Mouse (Mus musculus): ENCODE measurements around the gene Ankrd36.
"Not testable (repeated sequence)": the region's sequence is repeated elsewhere in the genome, so short reads cannot be mapped to it uniquely, and the experiment has no call there.

The Ankrd36 gene

DNA sequence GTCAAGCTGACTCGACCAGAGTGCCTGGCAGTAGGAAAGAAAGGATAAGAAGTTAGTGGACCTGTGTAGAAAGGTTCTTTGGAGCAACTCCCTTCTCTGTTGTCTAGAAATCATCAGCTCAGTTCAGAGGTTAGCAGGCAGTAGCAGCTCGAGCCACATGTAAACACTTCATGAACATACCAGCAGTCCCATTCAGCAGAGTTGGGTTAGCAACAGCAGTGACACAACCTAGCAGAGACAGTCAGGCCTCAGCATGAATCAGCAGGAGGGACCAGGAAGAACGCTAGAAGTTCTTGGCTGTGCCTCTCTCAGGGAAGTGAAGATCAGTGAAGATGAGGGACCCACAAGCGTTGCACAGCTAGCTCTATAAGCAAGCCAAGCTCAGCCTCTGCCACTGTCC is 24.0 kb upstream of the Ankrd36 start:
- no peak for DNase-seq (ENCODE audit: low read depth, low spot score)

DNA sequence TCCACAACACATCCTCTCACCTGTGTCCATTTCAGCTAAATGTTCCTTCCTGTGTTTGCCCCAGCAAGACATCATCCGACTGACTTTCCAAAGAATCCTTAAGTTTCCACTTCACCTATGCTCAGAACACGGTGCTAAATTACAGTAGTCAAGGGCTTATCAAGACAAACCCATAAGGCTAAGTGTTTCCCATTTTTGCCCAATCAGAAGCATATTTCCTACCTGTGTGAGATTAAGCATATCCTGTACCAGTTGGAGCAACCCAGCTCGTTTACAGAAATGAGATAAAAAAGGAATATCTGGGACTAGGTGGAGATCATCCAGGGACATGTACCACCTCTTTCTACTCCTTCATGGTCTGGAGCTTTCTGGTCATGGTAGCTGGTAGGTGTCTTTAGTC is 22.8 kb upstream of the Ankrd36 start:
- no peak for DNase-seq (ENCODE audit: low read depth, low spot score)

DNA sequence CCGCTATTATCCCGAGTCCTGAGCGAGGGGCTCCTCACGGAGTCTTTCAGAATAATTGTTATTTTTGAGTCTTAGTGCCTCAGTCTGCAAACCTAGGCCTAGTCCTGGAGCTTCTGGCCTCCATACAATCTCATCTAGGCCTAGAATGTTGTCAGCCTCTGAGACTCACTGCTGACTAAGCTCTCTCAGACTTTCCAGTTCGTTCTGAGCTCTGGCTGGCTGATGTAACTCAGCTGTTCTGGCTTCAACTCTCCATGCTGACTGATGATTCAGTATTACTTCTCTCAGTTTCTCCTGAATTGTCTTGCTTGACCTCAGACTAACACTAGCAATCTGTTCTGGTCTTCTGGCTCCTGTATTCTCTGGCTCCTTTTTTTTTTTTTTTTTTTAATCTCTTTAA is 18.1 kb upstream of the Ankrd36 start:
- DNase-seq (ENCODE audit: low read depth, low spot score): no peak

DNA sequence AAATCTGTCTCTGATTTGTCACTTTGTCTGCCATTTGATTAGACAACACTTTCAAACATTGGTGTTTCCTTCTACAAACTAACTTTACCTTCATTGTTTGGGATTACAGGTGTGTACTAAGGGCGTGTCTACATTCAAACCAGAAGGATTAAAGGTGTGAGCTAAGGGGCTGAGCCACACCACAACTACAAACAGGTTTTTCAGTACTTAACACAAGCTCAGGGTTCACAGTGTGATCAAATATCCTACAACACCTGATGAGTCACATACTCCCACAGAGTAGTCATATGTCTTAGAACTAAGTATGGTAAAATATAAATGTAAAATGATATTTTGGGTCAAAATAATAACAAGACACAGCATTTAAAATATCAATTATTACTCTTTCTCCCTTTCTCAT is 17.6 kb upstream of the Ankrd36 start:
- no peak for DNase-seq (ENCODE audit: low read depth, low spot score)

DNA sequence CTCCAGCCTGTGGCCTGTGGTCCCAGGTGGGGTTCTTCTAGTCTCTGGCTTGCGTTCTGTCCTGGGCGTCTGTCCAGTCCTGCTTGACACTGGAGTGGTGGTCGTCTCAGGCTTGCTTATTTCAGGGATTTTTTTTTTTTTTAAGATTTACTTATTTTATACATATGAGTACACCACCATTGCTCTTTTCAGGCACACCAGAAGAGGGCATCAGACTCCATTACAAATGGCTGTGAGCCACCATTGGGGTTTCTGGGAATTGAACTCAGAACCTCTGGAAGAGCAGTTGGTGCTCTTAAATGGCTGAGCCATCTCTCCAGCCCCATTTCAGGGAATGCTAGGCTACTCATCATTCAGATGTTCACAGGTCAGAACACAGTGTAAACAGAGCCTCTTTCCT is 9.2 kb upstream of the Ankrd36 start:
- DNase-seq (ENCODE audit: low read depth, low spot score): no peak

DNA sequence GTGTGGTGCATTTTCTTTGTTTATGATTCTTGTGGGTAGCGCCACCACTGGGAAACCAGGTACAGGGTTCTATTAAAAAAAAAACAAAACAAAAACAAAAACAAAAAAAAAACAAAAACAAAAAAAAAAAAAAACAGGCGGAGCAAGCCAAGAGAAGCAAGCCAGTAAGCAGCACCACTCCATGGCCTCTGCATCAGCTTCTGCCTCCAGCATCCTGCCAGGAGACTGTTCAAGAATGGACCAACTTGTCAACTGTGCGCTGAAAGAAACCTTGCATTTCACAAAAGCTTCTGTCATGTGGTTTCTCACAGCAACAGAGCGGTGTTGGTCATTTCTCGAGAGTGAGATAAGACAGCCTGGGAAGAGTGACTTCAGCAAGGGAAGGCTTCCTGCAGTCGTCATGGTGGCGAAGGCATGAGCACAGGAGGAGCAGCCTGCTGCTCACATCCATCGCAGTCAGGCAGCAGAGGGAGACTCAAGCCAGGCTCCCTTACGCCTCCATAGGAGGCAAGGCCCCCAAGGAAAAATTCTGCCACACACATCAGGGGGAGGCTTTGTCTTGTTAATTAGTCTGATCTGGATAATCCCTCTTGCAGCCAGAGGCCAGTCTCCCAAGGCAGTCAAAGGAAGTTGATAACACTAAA is 6.7 kb upstream of the Ankrd36 start:
- no peak for DNase-seq (ENCODE audit: low read depth, low spot score)

DNA sequence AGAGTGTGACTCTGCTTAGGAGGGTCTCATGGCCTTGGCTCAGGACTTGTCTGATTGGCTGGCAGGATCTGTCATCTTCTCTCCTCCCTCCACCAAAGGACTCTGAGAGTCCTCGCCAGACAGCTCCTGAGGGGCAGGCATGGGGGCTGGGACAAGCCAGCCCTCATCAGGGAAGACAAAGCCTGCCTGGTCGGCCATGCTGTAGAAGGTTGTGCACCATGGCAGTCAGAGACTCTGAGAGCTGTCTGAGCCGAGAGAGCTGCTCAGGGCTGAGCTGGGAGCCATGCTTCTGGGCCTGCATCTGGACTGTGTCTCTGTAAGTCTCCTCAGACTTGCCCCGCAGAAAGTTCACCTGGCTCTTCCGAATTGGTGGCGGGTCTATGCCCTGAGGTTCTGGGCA is 5.6 kb upstream of the Ankrd36 start:
- DNase-seq (ENCODE audit: low read depth, low spot score): no peak

DNA sequence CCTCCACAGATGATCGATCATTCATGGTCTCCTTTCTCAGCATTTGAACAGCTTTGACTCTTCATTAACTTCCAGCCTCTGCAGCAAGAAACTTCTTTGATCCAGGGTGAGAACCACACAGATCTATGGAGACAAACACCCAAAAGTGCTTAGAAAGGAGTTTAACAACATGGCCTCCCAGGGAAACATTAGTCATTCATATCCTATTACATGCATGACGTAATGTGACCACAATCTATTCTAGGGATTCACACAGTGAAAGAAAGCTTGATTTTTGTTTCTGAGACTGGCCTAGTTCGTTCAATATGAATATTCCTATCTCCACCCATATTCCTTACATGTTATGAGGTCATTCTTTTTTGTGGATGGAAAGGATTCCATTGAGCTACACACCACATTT is 3.9 kb upstream of the Ankrd36 start:
- no peak for DNase-seq (ENCODE audit: low read depth, low spot score)

DNA sequence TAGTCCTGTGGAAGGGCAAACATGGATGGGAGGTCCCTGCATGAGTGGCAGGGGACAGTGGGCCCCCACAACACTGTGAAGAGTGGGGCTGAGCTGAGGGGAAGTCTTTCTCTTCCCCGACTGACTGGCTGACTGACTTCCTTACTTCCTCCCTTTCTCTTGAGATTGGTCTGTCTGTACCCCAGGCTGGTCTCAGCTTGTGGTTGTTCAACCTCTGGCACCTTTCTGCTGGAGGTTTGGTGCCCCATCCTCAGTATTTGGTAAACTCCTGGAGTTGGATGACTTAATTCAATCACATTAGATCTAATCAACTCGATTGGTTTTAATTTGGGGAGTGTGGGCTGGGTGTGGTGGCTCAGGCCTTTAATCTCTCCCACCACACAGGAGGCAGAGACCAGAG is 3.0 kb upstream of the Ankrd36 start:
- DNase-seq (ENCODE audit: low read depth, low spot score): no peak

DNA sequence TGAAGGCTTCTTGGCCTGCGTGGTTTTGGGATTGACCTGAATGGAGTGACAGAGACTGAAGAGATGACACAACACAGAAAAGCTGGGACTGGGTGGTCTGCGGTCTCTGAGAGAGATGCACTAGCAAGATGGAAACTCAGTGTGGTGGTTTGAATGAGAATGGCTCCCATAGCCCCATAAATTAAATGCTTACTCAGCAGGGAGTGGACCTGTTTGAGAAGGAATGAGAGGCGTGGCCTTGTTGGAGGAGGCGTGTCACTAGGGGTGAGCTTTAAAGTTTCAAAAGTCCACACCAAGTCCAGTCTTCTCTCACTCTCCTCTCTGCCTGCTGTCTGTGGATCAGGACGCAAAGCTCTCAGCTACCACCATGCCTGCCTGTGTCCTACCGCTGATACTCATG is 1.8 kb upstream of the Ankrd36 start:
- DNase-seq (ENCODE audit: low read depth, low spot score): no peak

DNA sequence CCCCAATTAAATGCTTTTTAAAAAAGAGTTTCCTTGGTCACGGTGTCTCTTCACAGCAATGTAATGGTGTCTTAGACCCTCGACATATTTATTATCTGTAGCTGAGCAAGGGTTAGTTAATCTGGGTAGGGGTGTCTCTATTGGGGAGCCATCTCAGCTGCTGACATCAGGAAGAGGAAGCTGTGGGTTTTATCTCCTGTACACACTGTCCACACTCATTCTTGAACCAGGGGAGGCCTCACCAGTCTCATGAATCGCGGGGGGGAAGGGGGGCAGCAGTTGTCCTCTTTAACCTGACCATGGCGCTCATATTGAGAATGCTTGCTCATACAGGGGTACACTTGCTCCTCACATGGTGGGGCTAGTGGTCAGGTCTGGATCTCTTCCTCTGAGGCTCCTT is 1.4 kb upstream of the Ankrd36 start:
- DNase-seq (ENCODE audit: low read depth, low spot score): no peak

DNA sequence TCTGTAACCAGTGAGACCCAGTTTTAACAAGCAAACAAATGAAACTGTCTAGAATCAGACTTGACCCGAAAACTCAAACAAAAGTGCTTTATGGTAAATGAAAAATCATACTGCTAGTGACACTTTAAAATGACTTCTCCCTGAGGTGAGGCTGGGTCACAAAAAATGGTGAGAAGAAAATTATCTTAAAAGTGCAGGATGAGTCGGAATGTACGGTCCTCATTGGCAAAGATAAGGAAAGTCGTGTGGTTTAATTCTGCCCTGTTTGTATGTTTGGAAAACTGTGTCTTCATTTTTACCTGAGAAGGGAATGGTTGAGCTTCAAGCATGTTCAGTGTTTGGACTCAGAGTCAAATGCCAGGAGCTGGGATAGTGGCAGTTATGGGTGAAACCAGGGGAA is 2.4 kb downstream of the Ankrd36 start:
- no peak for DNase-seq (ENCODE audit: low read depth, low spot score)

DNA sequence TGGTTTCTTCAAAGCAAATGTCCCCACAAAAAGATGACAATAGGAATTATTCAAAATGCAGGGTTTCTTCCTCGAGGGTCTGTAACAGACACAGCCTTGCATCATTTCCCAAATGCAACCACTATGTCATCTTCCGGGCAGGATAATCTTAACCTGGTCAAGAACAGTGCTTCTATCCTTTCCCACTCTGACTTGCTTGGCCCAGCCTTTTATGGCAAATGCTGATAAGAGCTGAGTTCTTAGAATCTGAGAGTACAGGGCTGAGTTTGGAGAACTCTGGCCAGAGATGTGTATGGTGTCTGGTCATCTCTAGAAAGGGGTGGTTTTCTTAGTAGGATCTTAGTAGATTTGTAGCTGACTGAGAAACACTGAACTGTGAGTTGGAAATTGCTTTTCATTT is 4.3 kb downstream of the Ankrd36 start:
- no peak for DNase-seq (ENCODE audit: low read depth, low spot score)

DNA sequence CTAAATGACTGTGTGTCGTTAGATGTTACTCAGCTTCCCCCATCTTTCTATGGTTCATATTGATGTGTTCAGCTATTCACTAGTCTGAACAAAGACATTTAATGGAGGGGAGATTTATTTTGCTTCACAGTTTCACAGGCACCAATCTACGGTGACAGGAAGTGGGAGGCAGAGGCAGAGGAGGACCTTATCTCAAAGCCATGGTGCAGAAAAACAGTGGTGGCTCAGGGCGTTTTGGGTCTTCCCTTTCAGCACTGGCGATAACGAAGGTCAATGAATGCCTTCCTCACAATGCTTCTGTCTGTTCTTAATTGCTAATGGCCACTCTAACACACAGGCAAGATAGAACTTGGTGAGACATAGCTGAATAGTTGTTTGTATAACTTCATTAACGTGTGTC is 5.6 kb downstream of the Ankrd36 start:
- DNase-seq (ENCODE audit: low read depth, low spot score): no peak

DNA sequence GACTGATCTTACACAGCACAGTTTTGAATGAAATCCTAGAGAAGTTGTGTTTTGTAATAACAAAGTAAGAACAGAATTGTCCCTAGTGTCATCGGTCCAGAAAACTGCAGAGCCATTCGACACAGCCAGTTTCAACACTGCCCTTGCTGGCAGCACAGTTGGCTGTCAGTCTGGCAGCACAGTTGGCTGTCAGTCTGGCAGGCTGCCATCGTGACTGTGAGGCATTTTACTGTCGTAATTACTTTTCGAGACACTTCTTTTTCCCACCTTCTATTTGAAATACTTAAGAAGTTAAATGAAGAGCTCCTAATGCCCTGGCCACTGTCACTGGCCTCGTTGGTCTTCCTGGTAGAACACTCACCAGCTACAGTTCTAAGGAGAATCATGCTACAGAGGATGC is 22.9 kb downstream of the Ankrd36 start:
- DNase-seq (ENCODE audit: low read depth, low spot score): no peak

DNA sequence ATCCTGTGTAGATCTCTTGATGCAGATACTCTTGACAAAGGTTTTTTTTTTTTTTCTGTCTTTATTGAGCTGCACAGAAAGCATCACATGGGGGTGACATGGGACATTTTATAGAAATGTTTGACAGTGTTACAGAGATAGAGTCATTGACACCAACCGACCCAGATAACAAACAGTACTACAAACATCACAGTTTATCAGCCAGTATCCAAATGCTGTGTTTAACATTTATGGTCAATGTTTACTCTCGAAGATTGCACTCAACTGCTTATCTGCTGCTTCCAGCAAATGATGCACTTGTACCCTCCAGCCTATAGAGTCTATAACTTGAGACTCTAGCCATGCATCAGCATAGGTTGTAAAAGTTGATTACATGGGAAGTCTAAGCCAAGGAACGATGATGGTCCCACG is 25.9 kb downstream of the Ankrd36 start:
- DNase-seq (ENCODE audit: low read depth, low spot score): no peak

DNA sequence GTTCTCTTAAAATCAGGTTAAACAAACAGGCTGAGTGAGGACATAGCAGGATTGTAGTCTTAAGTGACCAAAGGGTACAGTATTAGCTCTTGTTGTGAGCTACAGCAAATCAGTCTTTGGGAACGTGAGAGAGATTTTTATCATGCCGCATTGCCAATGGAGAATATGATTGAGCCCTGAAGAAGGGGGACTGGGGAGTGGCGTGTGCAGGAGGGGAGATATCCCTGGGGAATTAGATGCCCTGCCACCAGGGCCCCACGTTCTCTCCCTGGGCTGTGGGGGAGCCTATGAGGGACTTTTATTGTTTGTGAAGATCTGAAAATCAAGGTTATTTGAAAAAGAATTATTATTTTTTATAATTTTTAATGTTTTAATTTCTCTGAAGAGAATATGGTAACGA is 26.3 kb downstream of the Ankrd36 start:
- no peak for DNase-seq (ENCODE audit: low read depth, low spot score)

DNA sequence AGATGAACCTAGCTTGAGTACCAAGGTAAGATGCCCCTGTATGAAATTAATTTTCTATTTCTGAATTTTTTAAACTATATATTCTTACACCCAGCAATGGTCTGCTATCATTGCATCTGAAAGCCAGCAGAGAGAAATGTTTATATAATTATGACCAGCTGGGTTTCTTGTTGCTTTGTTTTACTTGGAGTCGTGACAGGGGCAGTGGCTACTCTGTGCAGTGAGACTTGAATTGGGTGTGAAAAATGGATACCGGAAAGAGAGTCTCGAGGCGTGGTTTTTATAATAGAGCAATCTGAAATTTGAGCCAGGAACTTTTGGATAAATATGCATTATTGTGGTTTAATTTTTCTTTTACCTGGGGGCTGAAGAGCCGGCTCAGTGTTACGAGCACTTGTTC is 27.3 kb downstream of the Ankrd36 start:
- no peak for DNase-seq (ENCODE audit: low read depth, low spot score)

DNA sequence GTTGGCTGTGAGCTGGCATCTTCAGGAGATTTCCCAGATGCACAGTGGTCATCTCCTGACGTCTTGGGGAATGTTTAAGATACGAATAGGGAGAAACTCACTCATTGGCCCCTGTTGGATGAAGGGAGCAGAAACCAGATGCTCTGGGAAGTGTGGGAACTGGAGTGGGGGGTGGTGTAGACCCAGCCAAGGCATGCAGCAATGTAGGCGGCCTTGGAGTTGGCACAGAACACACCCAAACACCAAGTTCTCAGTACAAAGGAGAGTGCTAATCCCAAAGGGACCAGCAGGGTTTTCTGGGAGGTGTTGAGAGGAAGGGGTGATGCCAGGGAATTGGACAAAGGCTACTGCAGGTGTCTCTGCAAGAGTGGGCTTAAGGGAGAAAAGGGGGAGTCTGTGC is 35.9 kb downstream of the Ankrd36 start:
- no peak for DNase-seq (ENCODE audit: low read depth, low spot score)

DNA sequence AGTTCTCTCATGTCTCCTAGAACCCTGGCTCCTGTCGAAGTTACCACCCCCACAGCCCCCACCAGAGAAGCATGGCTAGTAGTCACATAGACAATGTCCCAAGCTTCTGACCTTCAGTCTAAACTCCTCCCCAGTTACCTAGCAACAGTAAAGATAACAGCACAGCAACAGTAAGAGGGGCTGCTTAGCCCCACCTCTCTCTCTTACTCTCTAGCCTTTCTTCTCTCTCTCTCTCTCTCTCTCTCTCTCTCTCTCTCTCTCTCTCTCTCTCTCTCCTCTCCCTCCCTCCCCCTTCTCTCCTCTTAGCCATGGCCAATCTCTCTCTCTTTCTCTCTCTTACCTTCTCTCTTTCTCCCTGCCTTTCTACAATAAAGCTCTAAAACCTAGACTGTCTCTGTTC is 42.4 kb downstream of the Ankrd36 start:
- not testable (repeated sequence) for DNase-seq (ENCODE audit: low read depth, low spot score)

DNA sequence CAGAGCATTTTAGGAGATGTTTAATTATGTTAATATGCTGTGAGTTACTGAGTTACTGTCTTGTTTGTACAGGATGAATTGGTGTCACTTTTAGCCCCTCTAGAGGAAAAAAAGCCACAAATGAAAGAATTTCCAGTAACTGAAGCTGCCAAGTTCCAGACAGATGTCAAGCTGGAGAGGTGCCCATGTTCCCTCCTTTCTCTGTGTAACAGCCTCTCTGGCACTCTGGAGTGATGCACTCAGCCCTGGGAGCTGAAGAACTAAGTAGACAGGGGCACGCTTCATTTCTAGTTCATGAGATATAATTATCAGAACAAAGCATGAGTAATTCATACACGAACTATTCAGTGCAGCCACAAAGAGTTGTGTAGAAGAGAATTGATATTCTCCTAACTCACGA is 45.0 kb downstream of the Ankrd36 start:
- DNase-seq (ENCODE audit: low read depth, low spot score): no peak

DNA sequence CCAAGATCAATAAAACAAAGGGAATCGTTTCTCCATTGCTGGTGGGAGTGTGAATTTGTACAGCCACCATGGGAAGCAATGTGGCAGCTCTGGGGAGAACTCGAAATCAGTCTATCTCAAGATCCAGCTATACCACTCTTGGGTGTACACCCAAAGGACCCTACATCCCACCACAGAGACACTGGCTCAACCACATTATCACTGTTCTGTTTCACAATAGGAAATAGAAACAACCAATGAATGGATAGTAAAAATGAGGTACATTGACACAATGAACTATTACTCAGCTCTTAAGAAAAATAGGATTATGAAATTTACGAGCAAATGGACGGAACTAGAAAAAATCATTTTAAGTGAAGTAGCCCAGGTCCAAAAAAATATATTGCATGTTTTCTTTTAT is 55.6 kb downstream of the Ankrd36 start:
- DNase-seq (ENCODE audit: low read depth, low spot score): no peak

DNA sequence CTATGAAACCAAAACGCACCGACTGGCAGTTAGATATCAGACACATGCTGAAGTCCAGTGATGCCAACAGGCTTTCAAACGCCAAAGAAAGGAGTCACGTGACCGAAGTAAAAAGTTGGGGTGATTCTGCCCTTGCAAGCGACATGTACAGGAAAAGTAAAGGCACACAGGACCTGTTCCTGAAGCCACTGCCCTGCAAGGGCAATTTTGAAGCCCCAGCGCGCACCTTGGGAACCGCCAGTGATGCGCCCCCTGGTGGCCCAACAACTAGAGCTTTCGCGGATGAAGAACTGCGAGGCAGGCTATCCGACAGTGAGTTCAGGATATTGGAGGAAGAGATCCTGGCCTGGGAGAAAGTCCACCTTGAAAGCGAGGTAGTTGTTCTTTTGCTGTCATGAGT is 59.5 kb downstream of the Ankrd36 start:
- peak; percentile 75 for DNase-seq (ENCODE audit: low read depth, low spot score)

DNA sequence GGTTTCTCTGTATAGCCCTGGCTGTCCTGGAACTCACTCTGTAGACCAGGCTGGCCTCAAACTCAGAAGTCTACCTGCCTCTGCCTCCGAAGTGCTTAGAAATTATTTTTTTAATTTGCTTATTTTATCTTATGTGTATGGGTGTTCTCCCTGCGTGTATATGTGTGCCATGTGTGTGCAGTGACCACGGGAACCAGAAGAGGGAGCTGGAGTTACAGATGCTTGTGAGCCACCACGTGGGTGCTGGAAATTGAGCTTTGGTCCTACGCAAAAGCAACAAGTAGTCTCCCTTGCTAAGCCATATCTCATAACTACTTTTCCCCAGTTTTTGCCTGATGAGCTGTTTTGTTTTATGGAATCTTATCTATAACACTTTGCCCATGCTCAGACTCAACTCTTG is 73.6 kb downstream of the Ankrd36 start:
- no peak for DNase-seq (ENCODE audit: low read depth, low spot score)
